17 mouse cellular contexts compared by ENCODE assay signal in the genomic region with DNA sequence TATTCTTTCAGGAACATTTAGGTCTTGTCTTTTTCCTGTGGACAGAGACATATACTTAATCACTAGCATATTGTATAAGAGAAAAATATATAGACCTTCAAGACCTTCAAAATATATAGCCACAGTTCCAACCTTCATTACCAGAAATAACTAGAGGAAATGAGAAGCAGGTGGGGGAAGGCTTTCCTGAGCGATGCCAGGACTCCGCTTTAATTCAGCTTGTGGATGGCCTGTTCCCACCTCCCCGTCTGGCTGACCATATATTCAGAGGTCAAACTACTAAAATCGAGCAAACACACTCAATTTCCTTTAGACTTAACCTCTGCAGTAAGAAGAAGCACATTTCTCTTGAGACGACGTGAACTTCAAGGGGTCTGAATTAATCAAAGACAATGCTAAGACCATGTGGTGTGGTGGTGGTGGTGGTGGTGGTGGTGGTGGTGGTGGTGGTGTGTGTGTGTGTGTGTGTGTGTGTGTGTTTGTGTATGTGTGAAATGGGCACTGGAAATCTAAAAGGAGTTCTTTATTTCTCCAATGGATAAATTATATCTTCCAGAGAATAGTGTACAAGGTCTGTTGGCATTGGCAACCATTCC.
DNase-seq lines count a peak whose midpoint lies in the region; ATAC-seq lines count a peak whose summit lies in the region.
"Had no signal": no experiment of that assay in that cellular context is flagged by ENCODE, and none has a peak within 500 bp of the region (broad histone marks: within the 10 kb centered on the region; RNA-seq: fewer than 3 reads in every experiment).

No protein-coding gene starts in this region.

- no peaks in the 10 kb centered on the region for H3K9me3 ChIP-seq in hindbrain, embryonic 12.5 days (replicated peaks)
- H3K9me3 ChIP-seq in hindbrain, embryonic 14.5 days (ENCODE audit: control insufficient read depth, low read length) = no peaks in the 10 kb centered on the region
- H3K9me3 ChIP-seq in neural tube, embryonic 11.5 days (ENCODE audit: control insufficient read depth, low read length) = no peaks in the 10 kb centered on the region
- no peaks in the 10 kb centered on the region for H3K9me3 ChIP-seq in neural tube, embryonic 15.5 days (replicated peaks)

- no peak overlapping the region for H3K4me2 ChIP-seq in hindbrain, embryonic 12.5 days (replicated peaks)
- H3K4me2 ChIP-seq in hindbrain, embryonic 14.5 days (replicated peaks) = no peak overlapping the region
- H3K4me2 ChIP-seq in neural tube, embryonic 11.5 days (ENCODE audit: low read depth) = no peak overlapping the region
- H3K4me2 ChIP-seq in neural tube, embryonic 15.5 days = no peak overlapping the region

- no peak overlapping the region for H3K4me3 ChIP-seq in hindbrain, embryonic 12.5 days
- no peak overlapping the region for H3K4me3 ChIP-seq in hindbrain, embryonic 14.5 days (replicated peaks; ENCODE audit: low read length)
- H3K4me3 ChIP-seq in neural tube, embryonic 11.5 days (ENCODE audit: low read depth, low read length) = no peak overlapping the region
- no peak overlapping the region for H3K4me3 ChIP-seq in neural tube, embryonic 15.5 days (replicated peaks)
- H3K4me3 ChIP-seq: hindbrain, embryonic 10.5 days had no signal

- 57% methylated on average over 6 of the region's 6 CpGs for WGBS in hindbrain, embryonic 12.5 days
- WGBS in hindbrain, embryonic 14.5 days = 57% methylated on average over 6 of the region's 6 CpGs
- WGBS in neural tube, embryonic 11.5 days = 42% methylated on average over 6 of the region's 6 CpGs
- WGBS in neural tube, embryonic 15.5 days = 22% methylated on average over 6 of the region's 6 CpGs

- no peak overlapping the region for H3K9ac ChIP-seq in hindbrain, embryonic 12.5 days
- no peak overlapping the region for H3K9ac ChIP-seq in hindbrain, embryonic 14.5 days
- H3K9ac ChIP-seq in neural tube, embryonic 11.5 days (ENCODE audit: low read length) = no peak overlapping the region
- no peak overlapping the region for H3K9ac ChIP-seq in neural tube, embryonic 15.5 days (replicated peaks)
- H3K9ac ChIP-seq: liver, embryonic 14.5 days had no signal

- no peak for DNase-seq in hindbrain, embryonic 14.5 days (ENCODE audit: low spot score)
- no peak for DNase-seq in neural tube, embryonic 11.5 days (ENCODE audit: low spot score)
- peak; percentile 87 for DNase-seq in forelimb bud, embryonic 11.5 days (ENCODE audit: low read depth, low spot score)
- no peak for DNase-seq in spleen, postnatal 10 days (ENCODE audit: low spot score in 2 of 2)
- no peak for DNase-seq in yolk sac, embryonic 10.5 days (ENCODE audit: low spot score)
- DNase-seq: adrenal gland, postnatal 36 days; cerebellum, adult 2 months; gastrocnemius, postnatal 10 days; heart, adult 18-20 months; kidney, adult 8-10 months; layer of hippocampus, postnatal 36 days; right cerebral cortex, adult 18-20 months had no signal

- peak; percentile 39; the same call in 1 of the 2 replicates for ATAC-seq in hindbrain, embryonic 12.5 days (ENCODE audit: low FRiP score)
- no peak for ATAC-seq in hindbrain, embryonic 14.5 days (ENCODE audit: low FRiP score)
- ATAC-seq in neural tube, embryonic 11.5 days (ENCODE audit: insufficient read depth, low FRiP score, low TSS enrichment) = peak; percentile 64
- ATAC-seq in neural tube, embryonic 15.5 days (ENCODE audit: low FRiP score) = no peak
- ATAC-seq: Patski had no signal

- no peaks in the 10 kb centered on the region for H3K27me3 ChIP-seq in hindbrain, embryonic 12.5 days
- H3K27me3 ChIP-seq in hindbrain, embryonic 14.5 days (ENCODE audit: control insufficient read depth, insufficient read depth, low read length) = no peaks in the 10 kb centered on the region
- no peaks in the 10 kb centered on the region for H3K27me3 ChIP-seq in neural tube, embryonic 11.5 days (ENCODE audit: control insufficient read depth, insufficient read depth, low read length)
- H3K27me3 ChIP-seq in neural tube, embryonic 15.5 days (replicated peaks) = no peaks in the 10 kb centered on the region
- H3K27me3 ChIP-seq: Patski had no signal

- no peaks in the 10 kb centered on the region for H3K36me3 ChIP-seq in hindbrain, embryonic 12.5 days
- no peaks in the 10 kb centered on the region for H3K36me3 ChIP-seq in hindbrain, embryonic 14.5 days (replicated peaks; ENCODE audit: control insufficient read depth, insufficient read depth)
- no peaks in the 10 kb centered on the region for H3K36me3 ChIP-seq in neural tube, embryonic 11.5 days (ENCODE audit: control insufficient read depth, insufficient read depth, low read length)
- no peaks in the 10 kb centered on the region for H3K36me3 ChIP-seq in neural tube, embryonic 15.5 days
- H3K36me3 ChIP-seq: hindbrain, embryonic 10.5 days had no signal

- H3K4me1 ChIP-seq in hindbrain, embryonic 12.5 days = peaks cover 26% of the 10 kb centered on the region
- no peaks in the 10 kb centered on the region for H3K4me1 ChIP-seq in hindbrain, embryonic 14.5 days (replicated peaks; ENCODE audit: control insufficient read depth, insufficient read depth, low read length)
- H3K4me1 ChIP-seq in neural tube, embryonic 11.5 days (ENCODE audit: control insufficient read depth, insufficient read depth, low read length) = peaks cover 23% of the 10 kb centered on the region
- peaks cover 20% of the 10 kb centered on the region for H3K4me1 ChIP-seq in neural tube, embryonic 15.5 days

- no peak overlapping the region for H3K27ac ChIP-seq in hindbrain, embryonic 12.5 days
- H3K27ac ChIP-seq in hindbrain, embryonic 14.5 days = no peak overlapping the region
- peak overlapping the region; percentile 66; the same call in 1 of the 2 replicates for H3K27ac ChIP-seq in neural tube, embryonic 11.5 days (ENCODE audit: low read depth, low read length)
- no peak overlapping the region for H3K27ac ChIP-seq in neural tube, embryonic 15.5 days (replicated peaks)
- H3K27ac ChIP-seq: liver, embryonic 14.5 days had no signal

Comparison
In these comparisons a context has a peak if more than half of its experiments do, and no peak if none do; other contexts are left out.
1. ATAC-seq: peak in hindbrain, embryonic 12.5 days (single experiment) and neural tube, embryonic 11.5 days (single experiment); none in hindbrain, embryonic 14.5 days (single experiment) and neural tube, embryonic 15.5 days (single experiment).